Mouse (Mus musculus) limb, embryonic 15.5 days (tissue): ENCODE measurements at regions not wholly inside any gene's neighbourhood (a gene's known extent, or its start where the extent isn't known, plus 50 kb on each side); places are given as distances from the start of the nearest gene placed in this dataset.

ENCODE experiments used
- ATAC-seq: fragments of 200-750 bp; cut with Nextera tagmentation; 2 replicates; pipeline ENCODE4 v1.8.0; 2017; ENCODE audit warnings: low read depth, moderate TSS enrichment; ENCODE audit not compliant: insufficient number of reproducible peaks, low FRiP score, low TSS enrichment
- H3K27ac ChIP-seq: fragments of 300-500 bp; sonication (generic); 2 replicates; pipeline ENCODE4 v1.5.1; 2015; ENCODE audit warnings: moderate library complexity, mild to moderate bottlenecking, inconsistent platforms
- H3K27me3 ChIP-seq: fragments of 300-500 bp; sonication (generic); 2 replicates; pipeline ENCODE4 v1.6.1; 2015; ENCODE audit warnings: inconsistent platforms
- H3K36me3 ChIP-seq: fragments of 300-500 bp; sonication (generic); 2 replicates; pipeline ENCODE4 v1.6.1; 2015; ENCODE audit warnings: inconsistent platforms
- H3K4me1 ChIP-seq: fragments of 300-500 bp; sonication (generic); 2 replicates; pipeline ENCODE4 v1.6.1; 2015; ENCODE audit warnings: inconsistent platforms
- H3K4me2 ChIP-seq: fragments of 300-500 bp; sonication (generic); 2 replicates; pipeline ENCODE4 v1.6.1; 2015; ENCODE audit warnings: mild to moderate bottlenecking, inconsistent platforms
- H3K4me3 ChIP-seq: fragments of 300-500 bp; sonication (generic); 2 replicates; pipeline ENCODE4 v1.5.1; 2015; ENCODE audit warnings: mild to moderate bottlenecking, inconsistent platforms
- H3K9ac ChIP-seq: fragments of 300-500 bp; sonication (generic); 2 replicates; pipeline ENCODE4 v1.6.1; 2015; ENCODE audit warnings: inconsistent platforms
- H3K9me3 ChIP-seq: fragments of 300-500 bp; sonication (generic); 2 replicates; pipeline ENCODE4 v1.6.1; 2016; ENCODE audit warnings: inconsistent platforms
- WGBS: fragments of 180-500 bp; shearing (Covaris S2); methylation state at CpG from one replicate; pipeline ENCODE4 v1.1.7; 2015; 5-methylcytosine and 5-hydroxymethylcytosine counted together

DNA sequence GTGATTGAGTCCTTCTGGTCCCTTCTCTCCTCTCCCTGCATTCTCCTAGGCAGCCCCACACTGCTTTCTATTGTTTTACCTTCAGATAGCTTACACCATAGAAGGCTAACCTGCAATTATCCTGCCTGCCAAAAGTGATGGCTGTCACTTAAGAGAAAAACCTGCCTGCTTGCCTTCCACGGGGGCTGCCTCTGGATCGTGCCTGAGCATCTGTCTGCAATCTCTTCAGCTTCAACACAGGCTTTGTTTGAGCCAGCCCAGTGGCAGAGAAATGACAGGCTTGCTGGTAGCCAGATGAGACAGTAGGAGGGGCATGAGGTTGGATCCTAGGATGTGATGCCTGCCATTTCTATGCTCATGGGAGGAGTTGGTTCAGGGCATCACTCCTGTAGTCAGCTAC lies 345.2 kb upstream of the Tshz3 start:
- Histone ChIP-seq H3K4me1 (peaks cover 11% of the 10 kb centered on the region), H3K4me3 (no peak overlapping the region), H3K9ac (no peak overlapping the region), H3K36me3 (no peaks in the 10 kb centered on the region), H3K27me3 (no peaks in the 10 kb centered on the region), H3K27ac (no peak overlapping the region), H3K4me2 (no peak overlapping the region), H3K9me3 (no peaks in the 10 kb centered on the region)
- 24% methylated on average over 2 of the region's 2 CpGs for WGBS
- ATAC-seq = no peak

DNA sequence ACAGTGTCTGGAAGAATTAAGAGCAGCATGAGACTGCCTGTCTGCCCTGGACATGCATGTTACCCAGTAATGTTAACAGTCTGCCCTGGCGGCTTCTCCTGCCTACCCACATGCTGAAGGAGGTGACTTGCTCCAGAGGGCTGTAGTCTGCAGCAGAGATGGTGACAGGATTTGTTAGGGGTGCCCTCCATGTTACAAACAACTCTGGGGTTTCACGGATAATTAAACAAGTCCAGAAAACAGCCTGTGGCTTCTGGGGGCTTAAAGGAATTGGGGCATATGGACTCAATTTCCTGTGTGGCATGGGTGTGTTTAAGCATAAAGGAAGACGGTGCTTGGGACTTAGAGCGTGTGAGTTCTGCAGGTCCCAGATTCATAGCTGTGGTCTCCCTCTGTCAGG lies 347.3 kb upstream of the Tshz3 start:
- no peak overlapping the region for H3K4me3 ChIP-seq
- no peak for ATAC-seq
- WGBS = 19% methylated on average over 4 of the region's 4 CpGs
- H3K27me3 ChIP-seq = no peaks in the 10 kb centered on the region
- no peak overlapping the region for H3K4me2 ChIP-seq
- H3K27ac ChIP-seq = no peak overlapping the region
- H3K9ac ChIP-seq = no peak overlapping the region
- no peaks in the 10 kb centered on the region for H3K9me3 ChIP-seq
- peaks cover 11% of the 10 kb centered on the region for H3K4me1 ChIP-seq
- H3K36me3 ChIP-seq = no peaks in the 10 kb centered on the region

GRCm38 (mm10) chr7:36348195-36348594 lies 349.7 kb upstream of the Tshz3 start:
- no peak for ATAC-seq
- Histone ChIP-seq H3K4me1 (peaks cover 11% of the 10 kb centered on the region), H3K9me3 (no peaks in the 10 kb centered on the region), H3K4me3 (no peak overlapping the region), H3K9ac (no peak overlapping the region), H3K27ac (no peak overlapping the region), H3K36me3 (no peaks in the 10 kb centered on the region), H3K27me3 (no peaks in the 10 kb centered on the region), H3K4me2 (no peak overlapping the region)
- 34% methylated on average over 8 of the region's 8 CpGs for WGBS

- H3K27ac ChIP-seq = no peak overlapping the region
- ATAC-seq = no peak
- H3K36me3 ChIP-seq = no peaks in the 10 kb centered on the region
- H3K4me2 ChIP-seq = no peak overlapping the region
- 87% methylated on average over 5 of the region's 5 CpGs for WGBS
- H3K27me3 ChIP-seq = no peaks in the 10 kb centered on the region
- H3K9ac ChIP-seq = no peak overlapping the region
- no peaks in the 10 kb centered on the region for H3K9me3 ChIP-seq
- H3K4me1 ChIP-seq = peaks cover 9% of the 10 kb centered on the region; the same call in 1 of the 2 replicates
- no peak overlapping the region for H3K4me3 ChIP-seq
These were observed 363.1 kb upstream of the Tshz3 start for GRCm38 (mm10) chr7:36334857-36335256.

- Histone ChIP-seq H3K9me3 (no peaks in the 10 kb centered on the region), H3K9ac (no peak overlapping the region), H3K4me3 (no peak overlapping the region), H3K4me1 (peaks cover 9% of the 10 kb centered on the region; the same call in 1 of the 2 replicates), H3K27ac (no peak overlapping the region), H3K4me2 (0 out of 2 replicates have a peak overlapping the region, but pooled peaks have one; percentile 0), H3K27me3 (no peaks in the 10 kb centered on the region), H3K36me3 (no peaks in the 10 kb centered on the region)
- ATAC-seq = no peak
- 18% methylated on average over 5 of the region's 5 CpGs for WGBS
These were observed 363.8 kb upstream of the Tshz3 start for GRCm38 (mm10) chr7:36334091-36334490.

DNA sequence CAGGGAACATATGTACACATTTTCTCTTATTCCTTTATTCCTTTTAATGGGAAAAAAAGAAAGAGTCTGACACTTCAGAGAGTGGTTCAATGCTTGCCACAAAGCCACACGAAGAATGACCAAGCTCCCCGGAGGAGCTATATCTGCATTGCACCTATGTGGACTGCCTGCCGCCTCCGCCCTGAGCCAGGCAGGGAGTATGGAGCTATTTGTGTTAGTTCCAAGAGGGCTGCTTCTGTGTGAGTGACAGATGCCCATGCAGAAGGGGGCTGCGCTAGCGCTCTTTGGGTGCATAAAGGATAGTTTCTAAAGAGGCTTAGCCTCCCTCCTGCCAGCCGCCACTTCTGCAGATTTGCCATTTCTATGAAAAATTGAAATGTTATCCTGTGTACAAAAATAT lies 365.3 kb upstream of the Tshz3 start:
- no peak overlapping the region for H3K4me3 ChIP-seq
- H3K36me3 ChIP-seq = no peaks in the 10 kb centered on the region
- ATAC-seq = no peak
- no peaks in the 10 kb centered on the region for H3K27me3 ChIP-seq
- 81% methylated on average over 7 of the region's 7 CpGs for WGBS
- H3K9me3 ChIP-seq = no peaks in the 10 kb centered on the region
- no peak overlapping the region for H3K9ac ChIP-seq
- peaks cover 9% of the 10 kb centered on the region; the same call in 1 of the 2 replicates for H3K4me1 ChIP-seq
- H3K27ac ChIP-seq = no peak overlapping the region
- no peak overlapping the region for H3K4me2 ChIP-seq

- Histone ChIP-seq H3K4me2 (no peak overlapping the region), H3K9ac (no peak overlapping the region), H3K4me3 (no peak overlapping the region), H3K27me3 (no peaks in the 10 kb centered on the region), H3K27ac (no peak overlapping the region), H3K9me3 (no peaks in the 10 kb centered on the region), H3K4me1 (no peaks in the 10 kb centered on the region), H3K36me3 (no peaks in the 10 kb centered on the region)
- no peak for ATAC-seq
- WGBS = 84% methylated on average over 2 of the region's 2 CpGs
These were observed 369.8 kb upstream of the Tshz3 start for GRCm38 (mm10) chr7:36328141-36328540.

DNA sequence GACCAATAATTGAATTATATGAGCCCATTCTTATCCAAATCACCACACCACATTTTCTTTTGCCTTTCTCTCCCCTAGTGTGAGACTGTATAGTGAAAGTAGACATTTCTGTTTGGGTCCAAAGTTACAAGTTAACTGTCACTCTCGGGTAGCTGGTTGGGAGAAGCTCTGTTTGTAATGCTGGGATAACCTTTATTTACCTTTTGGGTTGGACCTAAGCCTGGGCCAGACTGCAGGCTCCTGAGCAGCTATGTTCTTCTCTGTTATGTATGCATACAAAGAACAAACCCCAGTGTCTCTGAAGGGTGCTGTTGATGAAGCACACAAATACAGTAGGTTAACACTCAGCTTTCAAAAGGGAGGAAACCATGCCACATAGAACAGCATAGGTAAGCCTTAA lies 373.9 kb upstream of the Tshz3 start:
- no peak overlapping the region for H3K4me3 ChIP-seq

DNA sequence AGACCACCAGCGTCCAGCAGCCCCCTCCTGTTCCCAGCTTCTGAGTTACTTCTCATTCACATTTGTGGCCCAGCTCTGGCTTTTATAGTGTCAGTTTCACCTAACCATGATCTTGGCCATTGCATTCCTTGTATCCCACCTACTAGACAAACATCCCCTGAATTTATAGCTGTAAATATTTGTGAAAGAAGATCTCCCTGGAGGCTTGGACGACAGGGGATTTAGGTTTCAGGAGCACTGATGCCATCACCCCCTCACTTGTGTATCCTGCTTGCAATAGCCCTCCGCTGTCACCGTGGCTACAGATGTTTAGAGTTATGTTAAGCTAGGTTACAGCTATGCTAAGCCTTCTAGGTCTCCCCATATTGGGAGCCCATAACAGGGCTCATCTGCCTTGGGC lies 375.7 kb upstream of the Tshz3 start:
- no peak overlapping the region for H3K9ac ChIP-seq
- no peak overlapping the region for H3K4me2 ChIP-seq
- WGBS = 49% methylated on average over 4 of the region's 4 CpGs
- no peak overlapping the region for H3K27ac ChIP-seq
- no peaks in the 10 kb centered on the region for H3K9me3 ChIP-seq
- H3K4me1 ChIP-seq = peaks cover 11% of the 10 kb centered on the region
- no peaks in the 10 kb centered on the region for H3K36me3 ChIP-seq
- H3K27me3 ChIP-seq = no peaks in the 10 kb centered on the region
- ATAC-seq = no peak
- no peak overlapping the region for H3K4me3 ChIP-seq

More for the DNA sequence above, 373.9 kb upstream of the Tshz3 start:
- no peak overlapping the region for H3K9ac ChIP-seq
- no peak for ATAC-seq
- H3K36me3 ChIP-seq = no peaks in the 10 kb centered on the region
- WGBS = 78% methylated on average over 1 of the region's 1 CpGs
- H3K4me2 ChIP-seq = no peak overlapping the region
- H3K9me3 ChIP-seq = no peaks in the 10 kb centered on the region
- no peak overlapping the region for H3K27ac ChIP-seq
- no peaks in the 10 kb centered on the region for H3K27me3 ChIP-seq
- H3K4me1 ChIP-seq = no peaks in the 10 kb centered on the region

DNA sequence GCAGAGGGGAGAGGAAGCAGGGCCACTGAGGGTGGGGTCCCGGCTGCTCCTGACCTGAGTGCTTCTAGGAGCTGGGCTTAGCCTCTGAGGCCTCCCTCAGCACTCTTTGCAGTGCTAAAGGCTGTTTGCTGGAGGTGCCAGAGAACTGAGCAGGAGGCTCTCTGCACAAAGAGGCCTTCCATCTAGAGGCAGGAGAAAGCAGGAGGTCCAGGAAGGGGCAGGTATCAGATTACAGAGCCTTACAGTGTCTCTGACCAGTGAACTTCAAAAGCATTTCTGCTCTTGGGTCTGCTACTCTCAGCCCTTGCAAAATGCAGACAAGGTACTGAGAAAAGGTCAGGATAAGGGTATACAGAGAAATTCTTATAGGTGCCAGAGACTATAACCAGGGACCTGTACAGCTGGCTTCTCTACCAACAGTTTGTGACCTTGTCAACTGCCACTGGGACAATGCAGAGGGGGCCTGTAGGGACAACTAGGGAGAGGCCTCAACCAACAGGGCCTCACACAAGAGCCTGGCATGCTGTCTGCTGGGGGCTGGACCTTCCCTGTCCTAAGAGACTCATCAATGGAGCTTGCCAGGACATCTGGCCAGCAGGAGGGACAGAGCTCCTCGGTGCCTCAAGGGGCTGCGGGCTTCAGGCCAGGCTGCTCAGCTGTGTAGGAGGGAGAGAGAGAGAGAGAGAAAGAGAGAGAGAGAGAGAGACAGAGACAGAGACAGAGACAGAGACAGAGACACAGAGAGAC lies 380.3 kb upstream of the Tshz3 start:
- Histone ChIP-seq H3K9me3 (no peaks in the 10 kb centered on the region), H3K4me2 (no peak overlapping the region), H3K27me3 (no peaks in the 10 kb centered on the region), H3K4me3 (no peak overlapping the region), H3K36me3 (no peaks in the 10 kb centered on the region), H3K4me1 (peaks cover 16% of the 10 kb centered on the region), H3K27ac (peak overlapping the region; percentile 70), H3K9ac (no peak overlapping the region)
- 20% methylated on average over 3 of the region's 3 CpGs for WGBS
- peak; percentile 70 for ATAC-seq

- H3K9me3 ChIP-seq = no peaks in the 10 kb centered on the region
- H3K36me3 ChIP-seq = no peaks in the 10 kb centered on the region
- H3K27me3 ChIP-seq = no peaks in the 10 kb centered on the region
- no peak overlapping the region for H3K9ac ChIP-seq
- no peak overlapping the region for H3K4me2 ChIP-seq
- WGBS = 84% methylated on average over 1 of the region's 1 CpGs
- no peak overlapping the region for H3K27ac ChIP-seq
- ATAC-seq = no peak
- H3K4me1 ChIP-seq = peaks cover 19% of the 10 kb centered on the region
- no peak overlapping the region for H3K4me3 ChIP-seq
These were observed 384.2 kb upstream of the Tshz3 start for GRCm38 (mm10) chr7:36313751-36314150.

DNA sequence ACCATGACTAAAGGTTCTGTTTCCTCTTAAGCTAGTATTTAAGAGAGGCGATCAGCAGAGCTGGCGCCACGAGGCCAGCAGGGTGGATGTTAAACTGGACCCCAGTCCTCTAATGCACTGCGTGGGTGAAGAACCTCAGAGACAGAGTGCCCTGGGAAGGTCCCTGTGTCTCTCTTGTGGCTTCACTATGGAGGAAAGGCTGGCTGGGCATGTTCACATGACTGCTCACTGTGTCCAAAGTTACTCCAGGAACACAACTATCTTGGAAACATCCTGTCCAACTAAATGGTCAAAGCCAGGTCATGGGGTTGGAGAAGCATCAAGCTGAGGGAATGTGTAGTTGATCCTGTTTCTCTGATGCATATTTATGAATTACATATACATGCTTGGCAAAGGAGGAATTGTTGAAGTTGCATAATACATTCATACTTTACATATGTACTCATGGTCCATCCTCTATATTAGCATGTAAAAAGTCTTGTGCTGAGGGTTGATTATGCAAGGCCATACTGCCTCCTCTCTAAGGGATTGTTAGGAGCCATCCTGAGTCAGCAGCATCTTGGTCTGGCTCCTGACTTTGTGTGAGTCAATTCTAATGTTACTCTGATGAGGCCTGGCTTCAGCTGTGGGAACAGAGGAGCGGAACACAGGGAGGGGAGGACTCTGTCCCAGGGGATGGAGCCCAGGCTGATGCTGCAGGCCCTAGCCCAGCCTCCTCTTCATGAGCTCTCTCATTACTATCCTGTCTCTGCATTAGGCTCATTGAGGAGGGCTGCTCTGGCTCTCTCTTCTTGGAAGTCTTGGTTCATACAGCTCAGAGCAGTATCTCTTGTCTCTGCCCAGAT lies 387.9 kb upstream of the Tshz3 start:
- H3K4me2 ChIP-seq = no peak overlapping the region
- no peak for ATAC-seq
- WGBS = 89% methylated on average over 5 of the region's 5 CpGs
- H3K36me3 ChIP-seq = no peaks in the 10 kb centered on the region
- no peaks in the 10 kb centered on the region for H3K9me3 ChIP-seq
- H3K4me1 ChIP-seq = 0 out of 2 replicates have a peak, but pooled peaks cover 4% of the 10 kb centered on the region
- H3K9ac ChIP-seq = no peak overlapping the region
- H3K4me3 ChIP-seq = no peak overlapping the region
- H3K27ac ChIP-seq = no peak overlapping the region
- H3K27me3 ChIP-seq = no peaks in the 10 kb centered on the region
